Mouse (Mus musculus) G1E-ER4 (cell line): ENCODE results near the gene Rwdd2b. TPM values are rescaled to one million over a fixed set of nuclear protein-coding genes. Genes with fewer than 3 reads are reported as not detected.

Experiments
- GATA1 ChIP-seq: IDR thresholded peaks from one replicate; pipeline ENCODE4 v1.8.0; 2012; ENCODE audit warnings: low read length, inconsistent platforms
- polyA plus RNA-seq: library from polyadenylated mRNA; stranded (reverse); fragments of >175 nt; gene quantifications from 2 replicates; pipeline ENCODE4 v1.2.3, GENCODE M21; 2012

Gene Rwdd2b
- polyA plus RNA-seq, 1 experiment = 2.5 TPM

DNA sequence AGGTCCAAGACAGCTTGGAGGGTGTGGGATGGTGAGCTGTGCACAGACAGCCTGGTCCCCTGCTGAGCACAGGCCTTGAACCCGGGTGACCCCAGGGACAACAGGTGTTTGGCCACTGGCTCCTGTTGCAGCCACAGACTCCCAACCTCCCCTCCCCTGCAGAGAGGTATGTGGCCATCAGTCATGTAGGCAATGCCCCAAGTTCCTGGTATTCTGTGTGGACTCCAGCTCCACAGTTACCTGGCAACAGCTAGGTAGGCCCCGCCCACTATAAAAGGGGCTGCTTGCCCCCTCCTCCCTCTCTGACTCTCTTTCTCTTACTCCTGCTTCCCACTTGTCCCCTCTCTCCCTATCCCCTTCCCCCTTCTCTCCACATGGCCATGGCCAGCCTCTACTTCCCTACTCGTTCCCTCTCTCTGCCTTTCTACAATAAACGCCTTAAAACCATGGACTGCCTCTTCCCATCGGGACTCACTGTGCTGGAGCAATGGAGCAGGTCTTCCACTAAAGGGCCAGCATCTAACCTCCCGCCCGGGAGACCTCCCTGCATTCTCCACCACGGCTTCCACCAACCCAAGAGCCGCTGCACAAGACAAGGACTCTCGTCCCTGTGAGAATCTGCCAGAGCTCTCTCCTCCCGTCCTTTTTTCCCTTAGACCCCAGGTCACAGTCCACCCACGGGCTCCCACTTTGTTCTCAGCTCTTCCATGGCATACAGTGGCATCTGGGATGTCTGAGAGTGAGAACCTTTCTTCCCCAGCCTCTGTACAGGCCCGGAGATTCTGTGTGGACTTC is 4.8 kb downstream of the Rwdd2b start:
- TF ChIP-seq GATA1 = no peak

DNA sequence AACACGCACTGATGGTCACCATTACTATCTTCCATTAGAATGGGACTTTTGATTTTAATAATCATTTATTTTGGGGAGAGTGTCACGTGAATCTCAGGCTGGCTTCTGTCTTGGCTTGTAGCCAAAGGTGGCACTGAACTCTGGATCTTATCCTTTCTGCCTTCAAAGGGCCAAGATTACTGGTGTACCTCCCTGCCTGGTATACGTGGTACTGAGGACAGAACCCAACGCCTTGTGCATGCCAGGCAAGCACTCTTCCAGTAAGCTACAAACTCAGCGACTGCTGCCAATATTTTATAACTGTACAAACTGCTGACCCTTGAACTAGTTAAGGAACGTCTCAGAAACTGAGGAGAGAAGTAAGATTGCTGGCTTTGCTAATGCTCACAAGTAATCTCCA is 5.4 kb downstream of the Rwdd2b start:
- TF ChIP-seq GATA1 = no peak

DNA sequence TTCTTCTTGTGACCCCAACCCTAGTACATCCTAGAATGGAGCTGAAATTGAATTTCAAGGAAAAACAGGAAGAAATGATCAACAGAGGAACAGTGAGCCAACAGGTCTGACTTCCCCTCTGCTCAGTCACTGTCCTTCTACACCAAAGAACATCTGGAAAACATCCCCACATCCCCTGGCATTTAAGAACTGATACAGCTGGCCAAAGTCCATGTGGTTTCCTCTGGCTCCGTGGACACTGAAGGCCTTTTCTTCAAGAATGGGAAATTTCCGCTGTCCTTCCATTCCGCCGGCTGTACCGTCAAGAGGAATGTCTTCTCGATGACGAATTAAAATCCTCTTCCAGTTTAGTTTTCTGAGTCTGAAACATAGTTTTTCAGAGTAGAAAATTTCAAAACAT is 6.1 kb downstream of the Rwdd2b start:
- no peak for TF ChIP-seq GATA1

DNA sequence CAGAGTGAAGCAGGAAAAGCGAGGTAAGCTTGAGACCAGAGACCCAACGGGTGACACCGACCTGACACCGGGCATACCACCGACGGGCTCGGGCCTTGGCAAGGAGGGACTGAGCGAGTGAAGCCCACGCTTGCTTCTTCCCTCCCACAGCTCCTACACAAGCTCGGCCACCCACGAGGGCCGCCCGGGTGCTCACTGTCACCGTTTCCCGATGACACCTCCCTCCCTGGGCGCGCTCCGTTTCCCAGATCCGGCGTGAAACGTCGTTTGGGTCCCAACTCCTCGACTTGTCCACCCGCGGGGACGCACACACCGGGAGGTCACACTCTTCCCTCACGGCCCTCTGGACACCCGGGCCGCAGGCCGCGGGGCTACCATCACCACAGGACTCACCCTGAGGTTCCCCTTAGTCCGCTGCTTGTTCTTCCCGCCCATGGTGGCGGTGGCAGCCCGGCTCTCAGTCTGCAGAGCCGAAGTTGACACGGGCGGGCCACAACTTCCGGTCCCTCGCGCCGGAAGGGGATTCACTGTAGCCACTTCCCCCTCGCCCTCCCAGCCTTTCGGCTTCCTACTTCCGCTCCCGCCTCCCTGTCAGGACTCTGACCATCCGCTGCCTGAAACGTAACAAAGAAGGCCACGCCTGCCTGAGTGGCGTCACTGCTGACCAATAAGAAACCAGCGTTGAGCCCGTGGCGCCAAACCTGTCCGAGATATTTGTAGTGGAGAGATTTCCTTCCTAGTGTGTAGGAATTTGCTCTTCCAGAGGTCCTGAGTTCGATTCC is 8.1 kb downstream of the Rwdd2b start, which contains the start of gene Ltn1:
Gene Ltn1 (minus strand): TSS at position 580 of the 782 bp plus-strand sequence.
- no peak for TF ChIP-seq GATA1

DNA sequence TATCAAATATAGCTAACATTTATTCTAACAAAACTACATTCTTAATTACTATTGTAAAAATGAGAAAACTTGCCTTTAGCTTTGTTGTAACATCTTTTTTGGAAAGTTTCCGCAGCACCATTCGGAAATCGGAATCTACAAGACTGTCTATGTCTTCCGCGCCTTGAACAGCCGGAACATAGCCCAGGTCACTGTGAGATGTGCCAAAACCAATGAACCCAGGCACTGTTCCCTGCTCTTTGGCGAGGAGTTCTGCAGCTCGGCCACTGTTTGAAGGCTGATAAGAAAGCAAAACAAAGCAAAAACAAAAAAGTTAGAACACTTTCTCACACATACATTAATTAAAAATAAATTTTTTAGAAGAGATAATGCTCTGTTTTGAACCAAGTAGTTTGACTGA is 12.9 kb downstream of the Rwdd2b start:
- TF ChIP-seq GATA1 = no peak

DNA sequence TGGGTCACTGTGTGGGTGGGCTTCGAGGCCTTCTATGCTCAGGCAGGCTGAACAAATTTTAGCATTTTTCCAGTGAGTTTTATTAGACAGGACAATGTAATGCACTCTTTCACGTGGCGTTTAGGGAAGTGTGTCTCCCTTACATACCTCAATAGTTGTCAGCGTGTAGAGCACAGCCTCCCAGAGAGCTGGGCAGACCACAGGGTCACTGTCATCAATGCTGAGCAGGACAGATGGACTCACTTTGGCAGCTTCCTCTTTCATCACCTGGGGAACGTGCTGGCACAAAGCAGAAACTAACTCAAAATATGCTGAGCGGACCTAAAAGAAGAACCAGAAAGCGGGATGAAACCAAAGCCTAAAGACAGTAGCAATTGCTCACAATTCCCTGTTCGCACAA is 19.7 kb downstream of the Rwdd2b start:
- no peak for TF ChIP-seq GATA1

DNA sequence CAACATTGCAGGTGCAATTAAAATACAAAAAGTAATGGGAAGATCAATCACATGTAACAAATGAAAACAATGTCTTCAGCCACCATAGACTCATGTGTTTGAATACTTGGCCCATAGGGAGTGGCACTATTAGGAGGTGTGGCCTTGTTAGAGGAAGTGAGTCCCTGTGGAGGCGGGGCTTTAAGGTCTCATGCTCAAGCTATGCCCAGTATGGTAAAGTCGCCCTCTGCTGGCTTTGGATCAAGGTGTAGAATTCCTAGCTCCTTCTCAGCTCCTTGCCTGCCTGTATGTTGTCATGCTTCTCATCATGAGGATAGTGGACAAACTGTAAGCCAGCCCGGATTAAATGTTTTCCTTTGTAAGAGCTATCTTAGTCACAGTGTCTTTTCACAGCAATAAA is 35.4 kb downstream of the Rwdd2b start:
- no peak for TF ChIP-seq GATA1

DNA sequence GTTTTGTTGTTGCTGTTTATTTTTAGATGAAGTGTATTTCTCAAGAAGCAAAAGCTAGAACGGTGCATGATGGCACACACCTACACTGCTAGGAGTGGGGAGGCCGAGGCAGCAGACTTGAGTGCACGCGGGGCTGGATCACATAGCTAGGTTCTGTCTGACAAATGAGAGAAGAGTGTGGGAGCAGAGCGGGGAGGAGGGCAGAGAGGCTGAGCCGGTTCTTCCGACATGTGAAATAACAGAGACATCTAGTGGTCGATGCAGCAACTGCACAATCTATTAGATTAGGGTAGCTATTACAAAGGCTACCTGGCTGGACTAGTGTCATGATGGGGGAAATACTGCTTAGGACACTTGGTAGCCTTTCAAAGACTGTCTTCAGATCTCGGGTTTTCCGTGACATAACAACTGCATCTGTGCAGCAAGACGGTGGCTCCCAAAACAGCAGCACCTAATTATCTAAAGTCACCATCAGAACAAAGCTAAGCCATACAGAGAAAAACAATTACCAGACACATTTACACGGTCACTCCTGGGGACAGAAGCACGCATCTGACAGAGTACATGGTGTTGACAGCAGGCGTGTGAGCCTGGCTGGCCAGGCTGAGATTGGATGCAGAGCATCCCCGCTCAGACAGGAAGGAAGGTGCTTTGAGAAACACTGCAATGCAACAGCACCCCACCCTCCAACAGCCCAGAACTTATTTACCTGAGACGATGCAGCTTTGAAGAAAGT is 46.4 kb downstream of the Rwdd2b start:
- TF ChIP-seq GATA1 = no peak

DNA sequence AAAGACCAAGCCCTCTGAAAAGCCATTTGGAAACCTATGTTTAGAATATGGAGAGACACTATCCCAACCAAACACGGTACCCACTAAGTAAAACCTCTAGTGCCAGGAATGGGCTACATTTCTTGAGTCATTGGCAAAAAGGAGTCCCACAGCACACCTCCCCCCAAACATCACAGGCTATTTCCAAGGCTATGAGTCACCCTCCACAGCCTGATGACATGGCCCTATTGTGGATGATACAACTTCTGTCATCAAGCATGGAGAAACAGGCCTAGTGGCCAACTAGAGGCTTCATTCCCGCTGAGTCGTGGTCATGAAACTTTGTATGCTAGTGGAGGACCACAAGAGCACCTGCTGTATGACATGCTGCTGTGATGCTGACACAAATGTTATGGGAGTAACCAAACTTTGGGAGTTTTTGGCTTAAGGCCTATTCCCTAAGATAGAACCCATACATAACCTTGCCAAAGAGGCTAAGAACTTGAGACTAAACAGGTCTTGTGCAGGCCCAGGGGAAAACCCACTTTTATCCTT is 52.9 kb downstream of the Rwdd2b start:
- no peak for TF ChIP-seq GATA1

DNA sequence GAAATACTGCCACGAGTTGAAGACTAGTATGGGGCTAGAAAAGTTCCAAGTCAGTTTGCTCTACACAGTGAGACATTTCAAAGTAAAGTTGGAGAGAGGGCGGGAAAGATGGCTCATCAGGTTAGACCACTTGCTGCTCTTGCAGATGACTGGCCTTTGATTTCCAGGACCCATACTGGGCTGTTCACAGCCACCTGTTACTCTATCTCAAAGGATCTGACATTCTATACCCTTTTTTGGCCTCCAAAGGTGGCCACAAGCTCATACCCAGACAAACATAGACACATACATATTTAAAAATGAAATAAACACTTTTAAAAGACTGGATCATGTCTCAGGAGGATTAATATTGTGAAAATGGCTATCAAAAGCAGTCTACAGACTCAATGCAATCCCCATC is 56.0 kb downstream of the Rwdd2b start:
- TF ChIP-seq GATA1 = no peak

Other genes with a start within 250 kb of the Rwdd2b start
- 6.0 and 8.0 TPM in 2 replicates for gene N6amt1, start 86.4 kb downstream of the Rwdd2b start, polyA plus RNA-seq
- 2.4 and 3.5 TPM in 2 replicates for gene Ltn1, start 8.0 kb downstream of the Rwdd2b start, polyA plus RNA-seq
- 19.0 and 24.3 TPM in 2 replicates for gene Usp16, start 14.1 kb upstream of the Rwdd2b start, polyA plus RNA-seq
- 93.4 and 133 TPM in 2 replicates for gene Cct8, start 55.3 kb upstream of the Rwdd2b start, polyA plus RNA-seq
- gene Map3k7cl, start 112.8 kb upstream of the Rwdd2b start, polyA plus RNA-seq = not detected in 2 replicates